24 mouse cellular contexts compared by ENCODE assay signal in genomic region chr13:10504211-10504610, GRCm38 (mm10).
DNase-seq lines count a peak whose midpoint lies in the region; ATAC-seq and TF ChIP-seq lines count a peak whose summit lies in the region.
"Had no signal": no experiment of that assay in that cellular context is flagged by ENCODE, and none has a peak within 500 bp of the region (broad histone marks: within the 10 kb centered on the region; RNA-seq: fewer than 3 reads in every experiment).

No protein-coding gene starts in this region.

- no peaks in the 10 kb centered on the region for H3K9me3 ChIP-seq in midbrain, embryonic 13.5 days
- no peaks in the 10 kb centered on the region for H3K9me3 ChIP-seq in midbrain, embryonic 16.5 days (replicated peaks; ENCODE audit: control insufficient read depth, low read length, poor library complexity, severe bottlenecking)
- H3K9me3 ChIP-seq in midbrain, embryonic 15.5 days = no peaks in the 10 kb centered on the region
- H3K9me3 ChIP-seq: embryonic facial prominence, embryonic 10.5 days; forebrain, embryonic 13.5 days; G1E; heart, embryonic 13.5 days had no signal

- no peaks in the 10 kb centered on the region for H3K27me3 ChIP-seq in midbrain, embryonic 13.5 days
- no peaks in the 10 kb centered on the region for H3K27me3 ChIP-seq in midbrain, embryonic 16.5 days (ENCODE audit: control insufficient read depth, insufficient read depth, low read depth, low read length)
- no peaks in the 10 kb centered on the region for H3K27me3 ChIP-seq in midbrain, embryonic 15.5 days (replicated peaks)
- H3K27me3 ChIP-seq: forebrain, embryonic 13.5 days; heart, embryonic 13.5 days had no signal

- ATAC-seq in midbrain, embryonic 13.5 days = 0 out of 2 replicates have a peak, but pooled peaks have one; percentile 27
- no peak for ATAC-seq in midbrain, embryonic 16.5 days
- ATAC-seq in hematopoietic stem cell, adult 5-6 weeks (replicated peaks in 1 of 2; ENCODE audit: insufficient read depth in 1 of 2, low FRiP score in 2 of 2, low TSS enrichment in 1 of 2, low read depth in 1 of 2, poor library complexity in 2 of 2, severe bottlenecking in 2 of 2) = peak; percentile 80 to 86
- ATAC-seq in midbrain, embryonic 15.5 days (replicated peaks) = 0 out of 2 replicates have a peak, but pooled peaks have one; percentile 30
- ATAC-seq: CD4-positive, CD25-positive, alpha-beta regulatory T cell, adult 4 months; forebrain, embryonic 13.5 days; forebrain, postnatal 0 days had no signal

- H3K27ac ChIP-seq in midbrain, embryonic 13.5 days = no peak overlapping the region
- no peak overlapping the region; the same call in 1 of the 2 replicates for H3K27ac ChIP-seq in midbrain, embryonic 16.5 days (ENCODE audit: low read length)
- H3K27ac ChIP-seq in midbrain, embryonic 15.5 days = no peak overlapping the region
- H3K27ac ChIP-seq: embryonic facial prominence, embryonic 10.5 days; forebrain, embryonic 13.5 days; gastrocnemius, adult 2 months; heart, embryonic 13.5 days; hindbrain, embryonic 14.5 days had no signal

- no peaks in the 10 kb centered on the region for H3K36me3 ChIP-seq in midbrain, embryonic 13.5 days
- no peaks in the 10 kb centered on the region for H3K36me3 ChIP-seq in midbrain, embryonic 16.5 days (ENCODE audit: control insufficient read depth, insufficient read depth, low read length)
- no peaks in the 10 kb centered on the region for H3K36me3 ChIP-seq in midbrain, embryonic 15.5 days (replicated peaks)
- H3K36me3 ChIP-seq: embryonic facial prominence, embryonic 10.5 days; G1E; heart, embryonic 13.5 days had no signal

- no peak overlapping the region for H3K4me2 ChIP-seq in midbrain, embryonic 13.5 days (replicated peaks)
- no peak overlapping the region for H3K4me2 ChIP-seq in midbrain, embryonic 16.5 days (ENCODE audit: low read length)
- no peak overlapping the region for H3K4me2 ChIP-seq in midbrain, embryonic 15.5 days
- H3K4me2 ChIP-seq: forebrain, embryonic 13.5 days; heart, embryonic 13.5 days; hindbrain, embryonic 14.5 days had no signal

- H3K9ac ChIP-seq in midbrain, embryonic 13.5 days (replicated peaks) = no peak overlapping the region
- no peak overlapping the region for H3K9ac ChIP-seq in midbrain, embryonic 16.5 days (ENCODE audit: low read depth, low read length)
- H3K9ac ChIP-seq in midbrain, embryonic 15.5 days = no peak overlapping the region
- H3K9ac ChIP-seq: forebrain, embryonic 13.5 days; forebrain, postnatal 0 days; heart, embryonic 13.5 days; hindbrain, embryonic 14.5 days had no signal

- 28% methylated on average over 7 of the region's 7 CpGs for WGBS in midbrain, embryonic 13.5 days
- 17% methylated on average over 7 of the region's 7 CpGs for WGBS in midbrain, embryonic 16.5 days
- 17% methylated on average over 7 of the region's 7 CpGs for WGBS in midbrain, embryonic 15.5 days

- no peaks in the 10 kb centered on the region; the same call in 1 of the 2 replicates for H3K4me1 ChIP-seq in midbrain, embryonic 13.5 days (replicated peaks)
- H3K4me1 ChIP-seq in midbrain, embryonic 16.5 days (ENCODE audit: control insufficient read depth, insufficient read depth, low read length) = peaks cover 4% of the 10 kb centered on the region; the same call in 1 of the 2 replicates
- peaks cover 6% of the 10 kb centered on the region; the same call in 1 of the 2 replicates for H3K4me1 ChIP-seq in midbrain, embryonic 15.5 days
- H3K4me1 ChIP-seq: embryonic facial prominence, embryonic 10.5 days; forebrain, embryonic 13.5 days; heart, embryonic 13.5 days had no signal

- H3K4me3 ChIP-seq in midbrain, embryonic 13.5 days (replicated peaks) = no peak overlapping the region
- H3K4me3 ChIP-seq in midbrain, embryonic 16.5 days (ENCODE audit: low read depth, low read length) = no peak overlapping the region
- H3K4me3 ChIP-seq in midbrain, embryonic 15.5 days = no peak overlapping the region
- H3K4me3 ChIP-seq: embryonic facial prominence, embryonic 10.5 days; forebrain, embryonic 13.5 days; gastrocnemius, adult 2 months; heart, embryonic 13.5 days had no signal

- DNase-seq in brain, embryonic 14.5 days (ENCODE audit: low read depth) = peak; percentile 17
- DNase-seq in kidney, postnatal 14 days = no peak
- DNase-seq in ovary, postnatal 36 days (ENCODE audit: low spot score) = no peak
- DNase-seq in frontal cortex, adult 2 months (ENCODE audit: extremely low spot score in 1 of 2, low spot score in 1 of 2) = no peak
- DNase-seq: adrenal gland, postnatal 10 days; B cell, adult 2 months; cerebellum, adult 11-12 months; cerebellum, adult 9-11 months; cerebellum, postnatal 36 days; forebrain, postnatal 0 days; gastrocnemius, adult 2 months; gastrocnemius, postnatal 25 days; heart, adult 11 months; heart, postnatal 36 days had no signal

- TF ChIP-seq CTCF in brain, embryonic 14.5 days (IDR thresholded peaks at IDR 0.05; ENCODE audit: borderline replicate concordance, extremely low read depth, insufficient read depth, insufficient read length) = no peak

- no peak for TF ChIP-seq POLR2A in brain, embryonic 14.5 days (IDR thresholded peaks at IDR 0.05; ENCODE audit: borderline replicate concordance, extremely low read depth, insufficient read depth, insufficient read length, poor library complexity, severe bottlenecking)
